Mouse (Mus musculus): ENCODE data around the gene Lmo7. TPM values are rescaled to one million over a fixed set of nuclear protein-coding genes. Genes with fewer than 3 reads are reported as not detected.

The Lmo7 gene
- 24.5 and 27.0 TPM in 2 replicates for polyA plus RNA-seq (2015; fragmentation: Nextera tagmentation; extraction: Ambion mirVana)

DNA sequence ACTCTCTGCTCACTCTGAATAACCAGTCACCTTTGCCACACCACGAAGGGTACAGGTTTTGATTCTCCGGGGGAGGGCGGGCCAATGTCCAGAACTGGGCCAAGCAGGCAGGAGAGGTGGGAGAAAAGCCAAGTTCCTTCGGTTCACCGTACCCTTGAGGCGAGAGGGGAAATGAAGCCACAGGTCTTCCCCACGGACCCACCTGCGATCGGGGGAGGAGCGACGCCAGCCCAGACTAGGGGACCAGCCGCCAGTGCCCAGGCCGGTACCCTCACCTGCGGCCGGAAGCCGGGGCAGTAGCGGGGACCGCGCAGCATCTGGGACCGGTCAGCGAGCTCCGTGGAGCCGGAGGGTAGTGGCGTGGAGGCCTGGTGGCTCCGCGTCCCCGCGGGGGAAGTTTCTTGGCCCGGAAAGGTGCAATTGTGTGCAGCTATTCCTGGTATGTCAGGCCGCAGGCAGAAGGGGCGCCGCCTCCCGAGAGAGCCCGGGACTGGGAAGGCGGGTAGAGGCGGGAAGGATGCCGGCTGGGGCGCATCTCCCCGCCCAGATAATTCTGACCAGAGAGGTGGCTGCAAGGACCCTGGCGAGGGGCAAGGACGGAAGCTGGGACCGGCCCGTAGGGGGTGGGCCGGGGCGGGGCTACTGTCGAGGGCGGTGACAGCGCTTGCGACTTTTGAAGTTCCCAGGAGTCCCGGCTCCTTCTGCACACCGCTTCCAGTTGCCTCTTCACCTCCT is at the start of gene Lmo7, which contains the start of gene Gm9922:
Lmo7 (plus strand) TSS at position 721 of the 735 bp plus-strand sequence.
Gm9922 (minus strand) TSS at position 578 of the 735 bp plus-strand sequence.
- Histone ChIP-seq H3K27me3 (replicated peaks; ENCODE audit: control insufficient read depth, insufficient read depth, low read length) (peaks cover 8% of the 10 kb centered on the region; the same call in 1 of the 2 replicates), H3K9me3 (ENCODE audit: control insufficient read depth) (no peaks in the 10 kb centered on the region), H3K27ac (ENCODE audit: low read depth, low read length) (no peak within 1 kb of the TSS), H3K4me1 (replicated peaks; ENCODE audit: control insufficient read depth, insufficient read depth, low read length) (peaks cover 5% of the 10 kb centered on the region; the same call in 1 of the 2 replicates), H3K4me3 (ENCODE audit: low read depth, low read length) (peak within 1 kb of the TSS; percentile 71), H3K9ac (ENCODE audit: low read depth, low read length) (peak within 1 kb of the TSS; percentile 43), H3K36me3 (ENCODE audit: control insufficient read depth, insufficient read depth) (no peaks in the 10 kb centered on the region), H3K4me2 (replicated peaks; ENCODE audit: low read depth) (peak within 1 kb of the TSS; percentile 99)
- peak; percentile 34; the same call in 1 of the 2 replicates for TF ChIP-seq CTCF (IDR thresholded peaks at IDR 0.05; ENCODE audit: low read depth)
- under 1% methylated on average over 50 of the region's 51 CpGs for WGBS
- peak; percentile 59 for ATAC-seq

DNA sequence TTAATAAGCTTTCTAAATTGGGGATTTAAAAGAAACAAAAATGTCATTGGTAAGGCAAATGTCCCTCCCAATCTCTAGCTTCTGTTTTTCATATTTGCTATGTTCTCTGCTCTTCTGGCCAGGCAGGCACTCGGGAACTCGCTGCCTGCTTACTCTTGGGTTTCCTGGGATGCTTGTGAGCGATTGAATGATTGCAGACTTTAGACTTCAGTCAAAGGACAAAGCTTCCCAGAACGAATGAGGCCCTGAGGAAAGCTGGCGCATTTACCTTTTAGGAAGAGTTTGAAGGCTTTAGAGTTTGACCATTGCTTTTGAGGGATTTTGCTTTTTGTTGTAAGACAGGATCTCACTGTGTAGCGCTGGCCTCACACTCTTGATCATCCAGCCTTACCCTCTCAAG is 42.1 kb upstream of the Lmo7 start:
- no peaks in the 10 kb centered on the region for H3K9me3 ChIP-seq (ENCODE audit: control insufficient read depth)
- H3K4me1 ChIP-seq (replicated peaks; ENCODE audit: control insufficient read depth, insufficient read depth, low read length), result no peaks in the 10 kb centered on the region
- H3K9ac ChIP-seq (ENCODE audit: low read depth, low read length), result no peak overlapping the region
- H3K36me3 ChIP-seq (ENCODE audit: control insufficient read depth, insufficient read depth), result no peaks in the 10 kb centered on the region
- no peak overlapping the region for H3K4me3 ChIP-seq (ENCODE audit: low read depth, low read length)
- H3K27me3 ChIP-seq (replicated peaks; ENCODE audit: control insufficient read depth, insufficient read depth, low read length), result no peaks in the 10 kb centered on the region
- no peak for TF ChIP-seq CTCF (IDR thresholded peaks at IDR 0.05; ENCODE audit: low read depth)
- H3K27ac ChIP-seq (ENCODE audit: low read depth, low read length), result no peak overlapping the region
- 80% methylated on average over 6 of the region's 6 CpGs for whole genome bisulfite sequencing
- H3K4me2 ChIP-seq (replicated peaks; ENCODE audit: low read depth), result no peak overlapping the region
- no peak for ATAC-seq

DNA sequence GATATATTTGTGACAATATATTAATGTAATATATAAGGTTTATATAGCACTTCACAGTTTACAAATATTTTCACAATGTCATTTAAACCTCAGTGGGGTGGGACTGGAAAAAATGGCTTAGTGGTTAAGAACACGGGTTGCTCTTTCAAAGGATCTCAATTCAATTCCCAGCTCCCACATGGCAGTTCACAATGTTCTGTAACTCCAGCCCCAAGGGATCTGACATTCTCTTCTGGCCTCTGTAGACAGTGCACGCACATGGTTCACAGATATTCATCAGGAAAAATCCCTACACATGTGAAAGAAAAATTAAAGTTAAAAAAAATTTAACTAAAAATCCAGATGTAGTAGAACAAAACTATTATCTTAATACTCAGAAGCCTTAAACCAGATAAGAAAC is 41.4 kb upstream of the Lmo7 start:
- no peak overlapping the region for H3K27ac ChIP-seq (ENCODE audit: low read depth, low read length)
- no peak for TF ChIP-seq CTCF (IDR thresholded peaks at IDR 0.05; ENCODE audit: low read depth)
- H3K9ac ChIP-seq (ENCODE audit: low read depth, low read length), result no peak overlapping the region
- 80% methylated on average over 2 of the region's 2 CpGs for WGBS
- H3K27me3 ChIP-seq (replicated peaks; ENCODE audit: control insufficient read depth, insufficient read depth, low read length), result no peaks in the 10 kb centered on the region
- no peaks in the 10 kb centered on the region for H3K4me1 ChIP-seq (replicated peaks; ENCODE audit: control insufficient read depth, insufficient read depth, low read length)
- H3K36me3 ChIP-seq (ENCODE audit: control insufficient read depth, insufficient read depth), result peaks cover 2% of the 10 kb centered on the region; the same call in 1 of the 2 replicates
- no peak for ATAC-seq
- H3K4me2 ChIP-seq (replicated peaks; ENCODE audit: low read depth), result no peak overlapping the region
- no peak overlapping the region for H3K4me3 ChIP-seq (ENCODE audit: low read depth, low read length)
- H3K9me3 ChIP-seq (ENCODE audit: control insufficient read depth), result no peaks in the 10 kb centered on the region

DNA sequence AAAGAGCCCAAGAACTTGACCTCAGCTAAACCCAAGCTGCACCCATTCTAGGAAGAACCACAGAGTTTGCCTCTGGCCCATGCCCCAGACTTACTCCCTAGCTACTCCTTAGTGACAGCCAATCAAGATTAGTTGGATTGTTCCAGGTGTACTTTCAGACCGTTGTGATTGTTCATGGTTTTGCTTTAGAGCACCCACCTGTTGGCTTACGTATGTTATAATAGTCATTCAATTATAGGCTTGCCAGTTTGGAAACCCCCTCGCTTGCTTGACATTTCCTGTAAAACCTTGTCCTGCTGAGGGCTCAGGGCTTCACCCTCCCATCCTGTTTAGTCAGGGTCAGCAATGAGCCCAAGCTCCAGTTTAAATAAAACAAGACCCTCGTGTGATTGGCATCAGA is 25.3 kb upstream of the Lmo7 start:
- H3K4me1 ChIP-seq (replicated peaks; ENCODE audit: control insufficient read depth, insufficient read depth, low read length), result no peaks in the 10 kb centered on the region
- ATAC-seq, result no peak
- no peak overlapping the region for H3K9ac ChIP-seq (ENCODE audit: low read depth, low read length)
- no peak for TF ChIP-seq CTCF (IDR thresholded peaks at IDR 0.05; ENCODE audit: low read depth)
- H3K9me3 ChIP-seq (ENCODE audit: control insufficient read depth), result no peaks in the 10 kb centered on the region
- H3K27ac ChIP-seq (ENCODE audit: low read depth, low read length), result no peak overlapping the region
- H3K4me2 ChIP-seq (replicated peaks; ENCODE audit: low read depth), result no peak overlapping the region
- H3K4me3 ChIP-seq (ENCODE audit: low read depth, low read length), result no peak overlapping the region
- WGBS, result 74% methylated on average over 4 of the region's 4 CpGs
- no peaks in the 10 kb centered on the region for H3K36me3 ChIP-seq (ENCODE audit: control insufficient read depth, insufficient read depth)
- no peaks in the 10 kb centered on the region for H3K27me3 ChIP-seq (replicated peaks; ENCODE audit: control insufficient read depth, insufficient read depth, low read length)

DNA sequence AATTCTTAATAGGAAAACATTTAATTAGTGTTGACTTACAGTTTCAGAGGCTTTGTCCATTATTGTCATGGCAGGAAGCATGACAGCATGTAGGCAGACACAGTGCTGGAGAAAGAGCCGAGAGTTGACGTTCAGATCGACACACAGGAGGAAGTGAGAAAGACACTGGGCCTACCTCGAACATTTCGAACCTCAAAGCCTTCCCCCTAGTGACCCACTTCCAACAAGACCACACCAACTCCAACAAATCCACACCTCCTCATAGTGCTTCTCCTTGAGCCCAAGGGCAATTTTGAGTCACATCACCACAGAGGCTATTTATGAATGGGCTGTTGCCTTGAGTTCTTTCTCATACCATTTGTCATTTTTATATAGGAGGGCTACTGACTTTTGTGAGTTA is 22.7 kb upstream of the Lmo7 start:
- Histone ChIP-seq H3K9ac (ENCODE audit: low read depth, low read length) (no peak overlapping the region), H3K9me3 (ENCODE audit: control insufficient read depth) (no peaks in the 10 kb centered on the region), H3K27ac (ENCODE audit: low read depth, low read length) (no peak overlapping the region), H3K4me3 (ENCODE audit: low read depth, low read length) (no peak overlapping the region), H3K4me2 (replicated peaks; ENCODE audit: low read depth) (no peak overlapping the region), H3K27me3 (replicated peaks; ENCODE audit: control insufficient read depth, insufficient read depth, low read length) (no peaks in the 10 kb centered on the region), H3K4me1 (replicated peaks; ENCODE audit: control insufficient read depth, insufficient read depth, low read length) (no peaks in the 10 kb centered on the region), H3K36me3 (ENCODE audit: control insufficient read depth, insufficient read depth) (no peaks in the 10 kb centered on the region)
- 82% methylated on average over 5 of the region's 5 CpGs for WGBS
- TF ChIP-seq CTCF (IDR thresholded peaks at IDR 0.05; ENCODE audit: low read depth), result no peak
- ATAC-seq, result no peak

DNA sequence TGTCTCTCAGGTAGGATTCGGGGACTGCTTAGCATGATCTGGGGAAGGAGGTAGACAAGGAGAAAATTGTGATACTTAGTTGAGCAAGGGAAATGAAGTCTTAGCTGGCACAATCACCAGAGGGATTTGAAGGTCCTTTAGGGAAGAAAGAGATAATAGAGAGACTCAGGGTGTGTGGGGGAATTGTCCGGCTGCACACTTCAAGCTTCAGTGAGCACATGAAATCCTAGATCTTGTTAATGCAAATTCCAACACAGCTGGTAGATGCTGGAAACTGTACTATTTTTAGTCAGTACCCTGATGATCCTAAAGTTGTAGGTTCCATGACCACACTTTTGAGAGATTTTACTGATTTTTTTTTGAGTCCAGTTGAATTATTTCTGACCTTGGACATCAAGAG is 15.3 kb upstream of the Lmo7 start:
- no peaks in the 10 kb centered on the region for H3K9me3 ChIP-seq (ENCODE audit: control insufficient read depth)
- no peak for ATAC-seq
- H3K36me3 ChIP-seq (ENCODE audit: control insufficient read depth, insufficient read depth), result no peaks in the 10 kb centered on the region
- H3K9ac ChIP-seq (ENCODE audit: low read depth, low read length), result no peak overlapping the region
- H3K27me3 ChIP-seq (replicated peaks; ENCODE audit: control insufficient read depth, insufficient read depth, low read length), result no peaks in the 10 kb centered on the region
- no peak overlapping the region for H3K4me3 ChIP-seq (ENCODE audit: low read depth, low read length)
- no peak overlapping the region for H3K4me2 ChIP-seq (replicated peaks; ENCODE audit: low read depth)
- no peaks in the 10 kb centered on the region for H3K4me1 ChIP-seq (replicated peaks; ENCODE audit: control insufficient read depth, insufficient read depth, low read length)
- WGBS, result 84% methylated on average over 2 of the region's 2 CpGs
- TF ChIP-seq CTCF (IDR thresholded peaks at IDR 0.05; ENCODE audit: low read depth), result no peak
- H3K27ac ChIP-seq (ENCODE audit: low read depth, low read length), result no peak overlapping the region

All from intestine, postnatal 0 days (tissue).